In the genomic region with DNA sequence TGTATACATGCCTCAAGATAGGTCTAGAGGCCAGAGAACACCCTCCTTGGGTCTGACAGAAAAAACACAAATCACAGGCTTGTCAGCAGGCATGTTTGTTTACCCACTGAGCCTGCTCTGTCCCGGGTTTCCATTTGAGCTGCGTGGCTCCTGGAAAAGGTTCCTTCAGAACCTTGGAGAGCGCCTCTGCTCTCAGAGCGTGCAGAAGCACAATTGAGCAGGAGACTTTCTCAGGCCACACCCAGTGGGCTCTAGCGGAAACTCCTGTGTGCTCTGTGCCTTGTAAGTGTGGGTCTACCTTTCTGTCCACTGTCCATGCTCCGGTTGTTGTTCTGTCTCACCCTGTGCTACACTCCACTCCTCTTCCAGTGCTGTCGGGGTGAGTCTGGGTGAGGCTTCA, we compare ENCODE assay signal across 9 mouse cellular contexts. TPM values are rescaled to one million over a fixed set of nuclear protein-coding genes. Genes with fewer than 3 reads are reported as not detected.
A peak's percentile ranks its signal among the peaks of the same experiment; 100 is the strongest.
DNase-seq lines count a peak whose midpoint lies in the region; ATAC-seq and TF ChIP-seq lines count a peak whose summit lies in the region.
"Had no signal": no experiment of that assay in that cellular context is flagged by ENCODE, and none has a peak within 500 bp of the region (broad histone marks: within the 10 kb centered on the region; RNA-seq: fewer than 3 reads in every experiment).

No protein-coding gene starts in this region.

- H3K4me2 ChIP-seq in CH12.LX (ENCODE audit: insufficient read depth, low read depth, poor library complexity, severe bottlenecking), result no peak overlapping the region
- H3K4me2 ChIP-seq in limb, embryonic 14.5 days (replicated peaks; ENCODE audit: low read depth, low read length, severe bottlenecking), result no peak overlapping the region

- dilution Hi-C loops in CH12.LX (cut with MboI; ENCODE audit: extremely low pct_ligation_motif_present, extremely low pct_unique_long_range_greater_than_20kb, low sequenced_read_pairs), result no loop called here

- peaks cover 66% of the 10 kb centered on the region for H3K27me3 ChIP-seq in heart, embryonic 10.5 days (ENCODE audit: insufficient read depth, poor library complexity, severe bottlenecking)
- peaks cover 86% of the 10 kb centered on the region for H3K27me3 ChIP-seq in CH12.LX (replicated peaks)
- peaks cover 24% of the 10 kb centered on the region for H3K27me3 ChIP-seq in limb, embryonic 14.5 days (ENCODE audit: control insufficient read depth, insufficient read depth, low read length)

- ATAC-seq in limb, embryonic 14.5 days (ENCODE audit: low FRiP score, low read depth), result no peak
- ATAC-seq: Patski had no signal

- TF ChIP-seq CTCF in CH12.LX (conservative IDR thresholded peaks at IDR 0.05 in 1 of 2, IDR thresholded peaks at IDR 0.05 in 1 of 2; ENCODE audit: low read depth in 2 of 2, low read length in 2 of 2), result no peak

- no peak overlapping the region for H3K9ac ChIP-seq in CH12.LX (ENCODE audit: insufficient read depth, low read depth)
- no peak overlapping the region for H3K9ac ChIP-seq in limb, embryonic 14.5 days (ENCODE audit: low read depth, low read length, severe bottlenecking)

- H3K27ac ChIP-seq in heart, embryonic 10.5 days, result no peak overlapping the region
- no peak overlapping the region for H3K27ac ChIP-seq in CH12.LX (ENCODE audit: insufficient read depth, low read depth)
- H3K27ac ChIP-seq in limb, embryonic 14.5 days (replicated peaks; ENCODE audit: low read depth, low read length), result no peak overlapping the region

- TF ChIP-seq EP300 in CH12.LX (IDR thresholded peaks at IDR 0.05; ENCODE audit: low read length), result no peak

- no peaks in the 10 kb centered on the region for H3K36me3 ChIP-seq in heart, embryonic 10.5 days
- no peaks in the 10 kb centered on the region for H3K36me3 ChIP-seq in CH12.LX (replicated peaks in 1 of 2; ENCODE audit: control insufficient read depth in 1 of 2, insufficient read depth in 1 of 2, low read length in 1 of 2)
- no peaks in the 10 kb centered on the region for H3K36me3 ChIP-seq in limb, embryonic 14.5 days (ENCODE audit: control insufficient read depth, insufficient read depth, low read length)

- 11% methylated on average over 7 of the region's 7 CpGs for whole genome bisulfite sequencing in heart, embryonic 10.5 days
- WGBS in limb, embryonic 14.5 days, result 9% methylated on average over 7 of the region's 7 CpGs

- no peaks in the 10 kb centered on the region for H3K9me3 ChIP-seq in heart, embryonic 10.5 days
- peaks cover 4% of the 10 kb centered on the region for H3K9me3 ChIP-seq in CH12.LX (replicated peaks; ENCODE audit: low read length)
- H3K9me3 ChIP-seq in limb, embryonic 14.5 days (ENCODE audit: control insufficient read depth, low read length), result no peaks in the 10 kb centered on the region

- H3K79me2 ChIP-seq in CH12.LX (replicated peaks; ENCODE audit: control insufficient read depth, extremely low read depth, insufficient read depth, poor library complexity, severe bottlenecking), result no peaks in the 10 kb centered on the region

- TF ChIP-seq POLR2A in CH12.LX (IDR thresholded peaks at IDR 0.05; ENCODE audit: low read depth, low read length), result no peak
- no peak for TF ChIP-seq POLR2A in limb, embryonic 14.5 days (IDR thresholded peaks at IDR 0.05; ENCODE audit: borderline replicate concordance, extremely low read depth, insufficient read depth, insufficient read length)

- H3K4me3 ChIP-seq in heart, embryonic 10.5 days, result no peak overlapping the region
- no peak overlapping the region for H3K4me3 ChIP-seq in CH12.LX (replicated peaks in 1 of 3; ENCODE audit: low read depth in 2 of 3, low read length in 2 of 3, poor library complexity in 1 of 3)
- no peak overlapping the region for H3K4me3 ChIP-seq in limb, embryonic 14.5 days (replicated peaks; ENCODE audit: low read length)

- H3K4me1 ChIP-seq in heart, embryonic 10.5 days, result peaks cover 2% of the 10 kb centered on the region; the same call in 1 of the 2 replicates
- H3K4me1 ChIP-seq in CH12.LX (ENCODE audit: control insufficient read depth in 1 of 2, insufficient read depth in 2 of 2), result no peaks in the 10 kb centered on the region
- no peaks in the 10 kb centered on the region for H3K4me1 ChIP-seq in limb, embryonic 14.5 days (ENCODE audit: control insufficient read depth, insufficient read depth, low read length)

- peak; percentile 85 for DNase-seq in heart, embryonic 10.5 days (ENCODE audit: low spot score)
- no peak for DNase-seq in heart, adult 8-10 months (ENCODE audit: low spot score)
- peak; percentile 36 for DNase-seq in CH12.LX (ENCODE audit: extremely low read depth)
- peak; percentile 30 for DNase-seq in c-Kit-positive CD71-positive TER-119-negative erythroid progenitor cells, embryonic 14.5 days (ENCODE audit: low read depth)
- peak; percentile 82 for DNase-seq in limb, embryonic 14.5 days (ENCODE audit: low spot score)
- DNase-seq in layer of hippocampus, postnatal 14 days (ENCODE audit: low spot score in 2 of 2), result no peak
- no peak for DNase-seq in spleen, adult 18-20 months
- DNase-seq in left cerebral cortex, adult 8-10 months (ENCODE audit: low spot score in 2 of 2), result no peak

- in situ Hi-C loops in CH12.LX (cut with MboI; ENCODE audit: low pct_ligation_motif_present, low pct_unique_long_range_greater_than_20kb, low sequenced_read_pairs), result no loop called here

- no peak for TF ChIP-seq RAD21 in CH12.LX (IDR thresholded peaks at IDR 0.05; ENCODE audit: low read depth, low read length)

TF ChIP-seq in CH12.LX, 34 proteins besides CTCF, POLR2A, EP300 and RAD21:
- TF ChIP-seq BHLHE40 (IDR thresholded peaks at IDR 0.05; ENCODE audit: low read depth, low read length), result 0 out of 2 replicates have a peak, but pooled peaks have one; percentile 17
- TF ChIP-seq TCF12 (IDR thresholded peaks at IDR 0.05; ENCODE audit: low read depth, low read length), result no peak
- TF ChIP-seq MAFK (IDR thresholded peaks at IDR 0.05; ENCODE audit: insufficient replicate concordance, low read length), result no peak
- peak; percentile 45; the same call in 1 of the 2 replicates for TF ChIP-seq MXI1 (IDR thresholded peaks at IDR 0.05; ENCODE audit: low read depth, low read length)
- TF ChIP-seq SIN3A (IDR thresholded peaks at IDR 0.05; ENCODE audit: low read length), result peak; percentile 29; the same call in 1 of the 2 replicates

RNA-seq across cellular contexts. Expression of a gene that starts 6.8 kb away (rescaled TPM):
- 0.74 and 1.4 TPM in 2 replicates for polyA plus RNA-seq in heart, embryonic 10.5 days (2016; fragmentation: Nextera tagmentation; extraction: Ambion mirVana)
- under 1 TPM in 1 of 4 experiments, not detected in 3; 0.16 TPM for total RNA-seq in heart, adult 8-10 months (2022)
- total RNA-seq in CH12.LX (2012; rRNA removed), result 0.17 and 0.21 TPM in 2 replicates
- total RNA-seq in CH12.LX (2014; rRNA removed), result not detected in 2 replicates
- polyA plus RNA-seq in CH12.LX (2012; ENCODE audit: insufficient read length, low read depth), result 0.21 and 0.31 TPM in 2 replicates
- 0.25 and 0.36 TPM in 2 replicates for polyA plus RNA-seq in limb, embryonic 14.5 days (2012; rRNA removed)
- 0.19 and 0.77 TPM in 2 replicates for polyA plus RNA-seq in limb, embryonic 14.5 days (2014; fragmentation: Nextera tagmentation; extraction: Ambion mirVana)
- total RNA-seq in layer of hippocampus, postnatal 14 days (2021), result 100 to 1,000 TPM; 212 to 217 TPM
- total RNA-seq in left cerebral cortex, adult 8-10 months (2022), result 100 to 1,000 TPM; 260 to 302 (median 279) TPM

Comparison
In these comparisons a context has a peak if more than half of its experiments do, and no peak if none do; other contexts are left out.
1. DNase-seq: peak in heart, embryonic 10.5 days (single experiment), CH12.LX (single experiment), c-Kit-positive CD71-positive TER-119-negative erythroid progenitor cells, embryonic 14.5 days (single experiment) and limb, embryonic 14.5 days (single experiment); none in heart, adult 8-10 months (single experiment), layer of hippocampus, postnatal 14 days (0 of 2), spleen, adult 18-20 months (0 of 2) and left cerebral cortex, adult 8-10 months (0 of 2).
2. RNA of a gene that starts 6.8 kb away (total RNA-seq): 260 to 302 TPM in left cerebral cortex, adult 8-10 months and 212 to 217 TPM in layer of hippocampus, postnatal 14 days; 0.17 to 0.21 TPM in CH12.LX and 0.16 TPM in heart, adult 8-10 months; every median in the first group is over 100 times any median in the second.